Mouse (Mus musculus) spleen, adult 2 months (tissue): Measurements from ENCODE around the gene Cxcr5. TPM values are rescaled to one million over a fixed set of nuclear protein-coding genes. Genes with fewer than 3 reads are reported as not detected.

Experiments
- DNase-seq, 2 experiments: peaks; one replicate each; pipeline versions ENCODE4 v3.0.0 to v3.0.0-alpha.2; 2012 to 2021; ENCODE audit warnings: low spot score in 2 of 2, low read depth in 1 of 2
- H3K27ac ChIP-seq: fragments of 200-500 bp; 2 replicates; pipeline ENCODE4 v1.5.1; 2012; ENCODE audit warnings: low read length, inconsistent platforms; ENCODE audit not compliant: insufficient read depth
- H3K27me3 ChIP-seq: fragments of 200-500 bp; 2 replicates; pipeline ENCODE4 v1.6.1; 2012; ENCODE audit warnings: mild to moderate bottlenecking, moderate library complexity, low read length, inconsistent platforms; ENCODE audit not compliant: control insufficient read depth, insufficient read depth
- H3K36me3 ChIP-seq: fragments of 200-500 bp; 2 replicates; pipeline ENCODE4 v1.6.1; 2012; ENCODE audit warnings: mild to moderate bottlenecking, low read length, inconsistent platforms; ENCODE audit not compliant: control insufficient read depth, insufficient read depth
- H3K4me1 ChIP-seq: fragments of 200-500 bp; 2 replicates; pipeline ENCODE4 v1.6.1; 2011; ENCODE audit warnings: inconsistent platforms; ENCODE audit not compliant: control insufficient read depth, insufficient read depth, insufficient read length
- H3K4me3 ChIP-seq: fragments of 200-500 bp; 2 replicates; pipeline ENCODE4 v1.5.1; 2011; ENCODE audit warnings: mild to moderate bottlenecking, inconsistent platforms; ENCODE audit not compliant: insufficient read depth, insufficient read length; ENCODE audit errors: extremely low read depth
- CTCF ChIP-seq: fragments of 200-500 bp; IDR thresholded peaks from 2 replicates; pipeline ENCODE4 v1.5.1; 2011; ENCODE audit warnings: mild to moderate bottlenecking, inconsistent platforms; ENCODE audit not compliant: insufficient read depth, insufficient read length, insufficient replicate concordance; ENCODE audit errors: extremely low read depth
- POLR2A ChIP-seq: fragments of 200-500 bp; IDR thresholded peaks from 2 replicates; pipeline ENCODE4 v1.6.1; 2011; ENCODE audit warnings: low read depth, low read length, inconsistent platforms
- WGBS: fragments of 180-500 bp; shearing (Covaris S2); methylation state at CpG from one replicate; pipeline ENCODE4 v1.1.7; 2018; 5-methylcytosine and 5-hydroxymethylcytosine counted together
- polyA plus RNA-seq: library from polyadenylated mRNA; depleted of rRNA; stranded (reverse); fragments of >200 nt; gene quantifications from 2 replicates; pipeline ENCODE4 v1.2.3, GENCODE M21; 2012

The Cxcr5 gene
- polyA plus RNA-seq, 1 experiment, result 133 TPM

DNA sequence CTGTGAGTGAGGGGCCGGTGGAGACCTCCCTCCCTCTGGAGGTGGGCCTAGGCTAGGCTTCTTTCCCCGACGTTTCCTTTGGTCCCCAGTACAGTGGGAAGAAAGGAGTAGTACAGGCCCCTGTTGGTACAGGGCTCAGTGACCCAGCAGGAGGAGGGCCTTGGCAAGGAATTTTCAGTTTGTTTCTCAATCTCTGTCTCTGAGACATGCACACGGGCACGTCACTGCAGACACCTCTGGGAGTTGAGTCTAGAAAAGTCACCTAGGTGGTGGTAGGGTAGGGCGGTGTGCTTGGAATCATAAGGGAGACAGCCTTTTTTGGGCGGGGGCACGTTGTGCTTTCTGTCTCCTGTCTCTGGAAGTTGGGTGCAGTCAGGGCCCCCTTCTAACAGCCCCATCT is 73.3 kb downstream of the Cxcr5 start:
- no peak for DNase-seq
- WGBS, result 67% methylated on average over 8 of the region's 8 CpGs
- Histone ChIP-seq H3K4me3 (no peak overlapping the region), H3K36me3 (no peaks in the 10 kb centered on the region), H3K27me3 (no peaks in the 10 kb centered on the region), H3K4me1 (peaks cover 35% of the 10 kb centered on the region), H3K27ac (no peak overlapping the region; the same call in 1 of the 2 replicates)
- TF ChIP-seq CTCF (no peak), POLR2A (no peak)

DNA sequence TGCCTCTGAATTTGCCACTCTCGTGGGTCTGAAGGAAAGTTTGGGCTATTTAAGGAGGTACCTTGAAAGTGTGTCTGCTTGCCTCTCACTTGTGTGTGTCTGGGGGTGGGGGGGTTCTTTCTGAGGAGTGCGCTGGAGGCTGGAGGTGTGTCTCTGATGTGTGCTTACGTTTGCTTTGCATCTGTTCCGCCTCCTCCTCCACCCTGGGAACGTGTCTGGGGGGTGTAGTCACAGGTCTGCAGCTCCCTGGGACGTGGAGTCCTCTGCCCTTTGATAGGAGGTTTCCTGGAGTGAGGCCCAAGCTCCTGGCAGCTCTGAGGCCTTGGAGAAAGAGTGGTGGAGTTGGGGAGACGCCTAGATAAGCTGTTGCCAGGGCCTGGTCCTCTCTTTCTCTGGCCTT is 74.2 kb downstream of the Cxcr5 start:
- 33% methylated on average over 7 of the region's 7 CpGs for WGBS
- TF ChIP-seq CTCF (no peak), POLR2A (no peak)
- no peaks in the 10 kb centered on the region for H3K36me3 ChIP-seq
- peaks cover 25% of the 10 kb centered on the region for H3K4me1 ChIP-seq
- no peak overlapping the region for H3K27ac ChIP-seq
- no peaks in the 10 kb centered on the region for H3K27me3 ChIP-seq
- H3K4me3 ChIP-seq, result no peak overlapping the region
- no peak for DNase-seq

DNA sequence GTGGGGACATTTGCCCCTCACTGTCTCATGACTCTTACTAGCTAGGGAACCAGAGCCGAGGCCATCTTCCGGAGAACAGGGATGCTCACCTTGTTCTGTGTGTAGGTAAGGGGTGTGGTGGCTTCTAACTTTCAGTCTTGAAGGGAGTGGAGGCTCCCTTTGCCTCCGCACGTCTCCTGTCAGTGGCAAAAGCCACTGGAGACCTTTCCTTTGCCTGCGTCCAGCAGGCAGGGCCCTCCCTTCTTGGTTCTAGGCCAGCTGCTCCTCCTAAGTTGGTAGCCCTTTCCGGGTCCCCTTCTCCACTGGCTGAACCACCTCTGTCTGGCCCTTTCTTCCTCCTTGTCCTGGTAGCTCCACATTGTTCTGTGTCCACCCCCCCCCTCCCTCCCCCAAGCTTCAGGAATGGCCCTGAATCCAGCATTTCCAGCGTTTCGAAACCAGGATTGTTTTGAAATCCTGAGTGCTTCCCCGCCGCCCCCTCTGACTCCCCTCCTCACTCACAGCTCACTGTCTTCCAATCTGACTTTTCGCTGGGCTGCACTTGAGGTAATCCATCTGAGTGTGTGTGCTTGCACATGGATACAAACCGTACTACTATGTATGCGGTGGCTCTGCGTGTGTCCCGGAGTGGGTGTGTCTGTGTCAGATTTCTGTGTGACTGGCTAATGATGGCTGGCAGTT is 74.8 kb downstream of the Cxcr5 start:
- DNase-seq, result no peak
- Histone ChIP-seq H3K36me3 (no peaks in the 10 kb centered on the region), H3K27ac (peak overlapping the region; percentile 18), H3K4me3 (peak overlapping the region; percentile 4; the same call in 1 of the 2 replicates), H3K27me3 (no peaks in the 10 kb centered on the region), H3K4me1 (peaks cover 23% of the 10 kb centered on the region)
- TF ChIP-seq CTCF, result no peak
- no peak for TF ChIP-seq POLR2A
- 67% methylated on average over 15 of the region's 15 CpGs for WGBS

DNA sequence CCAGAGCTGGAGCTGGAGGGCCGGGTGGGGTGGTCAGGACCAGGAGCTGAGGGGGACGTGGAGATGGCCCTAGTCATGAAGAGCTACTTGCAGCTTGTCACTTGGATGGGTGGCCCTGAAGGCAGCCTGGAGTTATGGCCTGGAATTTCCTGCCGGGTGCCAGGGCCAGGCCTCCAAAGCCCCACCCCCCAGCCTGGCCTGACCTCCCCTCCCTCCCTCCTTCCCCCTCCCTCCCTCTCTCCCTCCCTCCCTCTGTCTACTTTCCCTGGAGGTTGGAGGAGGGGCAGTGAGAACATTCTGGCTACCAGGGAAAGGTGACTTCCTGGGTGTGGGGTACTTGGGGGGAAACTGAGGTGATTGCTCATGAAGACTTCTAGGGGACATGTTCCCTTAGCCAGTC is 75.3 kb downstream of the Cxcr5 start:
- Histone ChIP-seq H3K4me1 (peaks cover 28% of the 10 kb centered on the region), H3K27me3 (no peaks in the 10 kb centered on the region), H3K27ac (peak overlapping the region; percentile 17; the same call in 1 of the 2 replicates), H3K4me3 (peak overlapping the region; percentile 4; the same call in 1 of the 2 replicates), H3K36me3 (no peaks in the 10 kb centered on the region)
- no peak for DNase-seq
- TF ChIP-seq CTCF (no peak), POLR2A (no peak)
- WGBS, result 64% methylated on average over 3 of the region's 3 CpGs

DNA sequence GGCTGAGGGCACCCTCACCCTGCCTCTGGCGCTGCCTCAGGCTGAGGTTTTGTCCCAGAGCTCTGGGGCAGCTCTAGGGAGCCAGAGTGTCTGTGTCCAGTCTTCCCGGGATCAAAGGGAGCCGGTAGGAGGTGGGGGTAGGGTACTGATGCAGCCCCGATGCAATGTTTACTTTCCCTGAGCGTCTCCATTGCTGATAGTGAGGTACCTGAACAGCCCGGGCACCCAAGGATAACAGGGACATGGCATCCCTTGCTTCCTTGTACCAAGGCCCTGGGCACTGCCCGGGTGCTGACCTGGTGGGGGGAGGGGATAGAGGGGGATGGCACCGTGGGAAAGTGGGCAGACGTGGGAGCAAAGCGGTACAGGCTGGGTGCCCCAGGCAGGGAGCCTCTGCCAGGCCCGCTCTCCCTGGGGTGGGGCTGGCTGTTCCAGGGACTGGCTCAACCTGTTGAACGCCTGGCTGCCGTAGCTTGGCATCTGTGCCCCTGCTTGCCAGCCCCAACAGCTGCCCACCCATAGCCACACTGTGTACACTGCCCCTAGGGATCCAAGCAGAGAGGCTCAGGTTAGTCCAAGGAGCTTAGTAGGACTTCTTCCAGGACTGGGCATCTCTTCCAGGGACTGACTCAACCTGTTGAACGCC is 76.0 kb downstream of the Cxcr5 start:
- no peak overlapping the region for H3K4me3 ChIP-seq
- peak overlapping the region; percentile 39; the same call in 1 of the 2 replicates for H3K27ac ChIP-seq
- no peaks in the 10 kb centered on the region for H3K36me3 ChIP-seq
- H3K27me3 ChIP-seq, result no peaks in the 10 kb centered on the region
- H3K4me1 ChIP-seq, result peaks cover 28% of the 10 kb centered on the region
- no peak for DNase-seq
- 64% methylated on average over 14 of the region's 14 CpGs for WGBS
- TF ChIP-seq CTCF, result no peak
- no peak for TF ChIP-seq POLR2A

DNA sequence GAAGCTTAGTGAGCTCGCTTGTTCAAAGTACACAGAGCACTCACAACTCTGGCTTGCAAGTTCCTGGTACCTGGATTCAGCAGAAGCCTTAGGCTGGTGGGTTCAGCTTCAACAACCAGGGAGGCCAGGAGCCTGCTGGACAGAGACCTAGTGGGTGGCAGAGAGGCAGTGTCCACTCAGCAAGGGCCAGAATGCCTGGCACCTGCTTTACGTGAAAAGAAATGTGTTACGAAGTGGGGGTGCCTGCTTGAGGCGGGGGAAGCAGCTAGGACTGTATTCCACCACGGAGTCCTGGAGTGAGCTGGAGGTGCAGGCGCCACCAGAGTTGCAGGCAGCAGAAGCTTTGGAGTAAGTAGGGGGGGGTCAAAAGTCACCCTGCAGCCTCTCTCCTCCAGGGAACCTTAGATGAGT is 76.6 kb downstream of the Cxcr5 start:
- peaks cover 26% of the 10 kb centered on the region for H3K4me1 ChIP-seq
- no peaks in the 10 kb centered on the region for H3K27me3 ChIP-seq
- TF ChIP-seq CTCF, result no peak
- TF ChIP-seq POLR2A, result no peak
- H3K27ac ChIP-seq, result no peak overlapping the region; the same call in 1 of the 2 replicates
- 78% methylated on average over 6 of the region's 6 CpGs for WGBS
- no peaks in the 10 kb centered on the region for H3K36me3 ChIP-seq
- DNase-seq, result no peak
- 0 out of 2 replicates have a peak overlapping the region, but pooled peaks have one; percentile 7 for H3K4me3 ChIP-seq

DNA sequence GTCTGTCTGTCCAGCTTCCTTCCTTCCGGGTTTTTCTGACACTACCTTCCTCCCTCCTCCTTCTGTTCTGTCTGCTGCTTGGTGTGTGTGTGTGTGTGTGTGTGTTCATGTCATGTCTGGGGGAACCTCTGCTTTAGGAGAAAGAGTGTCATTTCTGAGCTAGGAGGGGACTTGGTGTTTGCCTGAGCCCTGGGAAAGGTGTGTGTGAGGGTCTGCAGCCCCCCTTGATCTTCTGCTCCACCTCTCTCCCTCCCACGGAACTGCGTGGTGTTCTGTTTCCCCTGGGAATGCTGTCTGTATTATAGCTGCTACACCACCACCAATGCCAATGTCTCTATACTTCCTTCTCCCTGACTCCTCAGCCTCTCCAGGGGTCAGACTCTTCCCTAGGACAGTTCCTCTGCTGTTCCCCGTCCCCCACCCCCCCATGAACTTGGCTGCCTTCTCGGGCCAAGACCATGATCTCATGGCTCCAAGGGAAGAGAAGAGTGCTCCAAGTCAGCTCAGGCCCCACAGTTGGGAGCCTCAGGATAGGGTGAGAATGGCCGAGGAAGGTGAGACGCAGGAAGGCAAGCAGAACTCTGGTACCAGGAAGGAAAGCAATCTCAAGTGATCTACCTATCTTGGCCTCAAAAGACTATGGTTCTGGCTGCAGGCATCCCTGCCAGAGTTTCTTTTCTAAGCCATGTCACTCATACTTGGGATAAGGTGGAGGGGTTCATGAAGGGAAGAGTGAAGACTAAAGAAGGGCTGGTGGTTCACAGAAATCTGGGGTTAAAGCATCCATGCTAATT is 77.2 kb downstream of the Cxcr5 start:
- H3K27me3 ChIP-seq, result no peaks in the 10 kb centered on the region
- WGBS, result 28% methylated on average over 7 of the region's 7 CpGs
- H3K4me1 ChIP-seq, result peaks cover 28% of the 10 kb centered on the region
- DNase-seq, result peak in 1 of 2 experiments; percentile 22
- H3K4me3 ChIP-seq, result peak overlapping the region; percentile 94
- H3K27ac ChIP-seq, result peak overlapping the region; percentile 93
- TF ChIP-seq POLR2A (no peak), CTCF (no peak)
- no peaks in the 10 kb centered on the region for H3K36me3 ChIP-seq
